Mouse (Mus musculus): ENCODE data around the gene Prkcq. TPM values are rescaled to one million over a fixed set of nuclear protein-coding genes. Genes with fewer than 3 reads are reported as not detected.

The Prkcq gene
- polyA plus RNA-seq, 1 experiment from 2014 or later = 1.2 TPM

- Histone ChIP-seq H3K27me3 (no peaks in the 10 kb centered on the region), H3K4me2 (no peak overlapping the region), H3K27ac (peak overlapping the region; percentile 20; the same call in 1 of the 2 replicates), H3K4me1 (replicated peaks) (no peaks in the 10 kb centered on the region), H3K36me3 (no peaks in the 10 kb centered on the region), H3K9me3 (replicated peaks) (no peaks in the 10 kb centered on the region), H3K4me3 (no peak overlapping the region), H3K9ac (no peak overlapping the region)
- WGBS = 55% methylated on average over 5 of the region's 5 CpGs
- no peak for ATAC-seq (replicated peaks; ENCODE audit: insufficient number of reproducible peaks, insufficient read depth, low FRiP score, low read depth)
These were observed 32.3 kb downstream of the Prkcq start for GRCm38 (mm10) chr2:11204232-11204631.

- Histone ChIP-seq H3K4me3 (no peak overlapping the region), H3K27ac (no peak overlapping the region), H3K4me2 (no peak overlapping the region), H3K9ac (no peak overlapping the region), H3K36me3 (no peaks in the 10 kb centered on the region), H3K4me1 (replicated peaks) (no peaks in the 10 kb centered on the region; the same call in 1 of the 2 replicates), H3K27me3 (no peaks in the 10 kb centered on the region), H3K9me3 (replicated peaks) (no peaks in the 10 kb centered on the region)
- ATAC-seq (replicated peaks; ENCODE audit: insufficient number of reproducible peaks, insufficient read depth, low FRiP score, low read depth) = no peak
- WGBS = 71% methylated on average over 9 of the region's 9 CpGs
These were observed 33.1 kb downstream of the Prkcq start for GRCm38 (mm10) chr2:11204961-11205360.

GRCm38 (mm10) chr2:11205720-11206119 is 33.8 kb downstream of the Prkcq start:
- WGBS = 81% methylated on average over 6 of the region's 6 CpGs
- no peak overlapping the region for H3K4me3 ChIP-seq
- no peak overlapping the region for H3K27ac ChIP-seq
- H3K4me2 ChIP-seq = no peak overlapping the region
- H3K9ac ChIP-seq = no peak overlapping the region
- H3K36me3 ChIP-seq = no peaks in the 10 kb centered on the region
- no peaks in the 10 kb centered on the region for H3K27me3 ChIP-seq
- H3K4me1 ChIP-seq (replicated peaks) = no peaks in the 10 kb centered on the region; the same call in 1 of the 2 replicates
- H3K9me3 ChIP-seq (replicated peaks) = no peaks in the 10 kb centered on the region
- no peak for ATAC-seq (replicated peaks; ENCODE audit: insufficient number of reproducible peaks, insufficient read depth, low FRiP score, low read depth)

GRCm38 (mm10) chr2:11208263-11208662 is 36.4 kb downstream of the Prkcq start:
- Histone ChIP-seq H3K4me3 (no peak overlapping the region), H3K36me3 (no peaks in the 10 kb centered on the region), H3K4me1 (replicated peaks) (no peaks in the 10 kb centered on the region; the same call in 1 of the 2 replicates), H3K27me3 (no peaks in the 10 kb centered on the region), H3K9me3 (replicated peaks) (no peaks in the 10 kb centered on the region), H3K27ac (no peak overlapping the region), H3K9ac (no peak overlapping the region), H3K4me2 (no peak overlapping the region)
- ATAC-seq (replicated peaks; ENCODE audit: insufficient number of reproducible peaks, insufficient read depth, low FRiP score, low read depth) = no peak
- 64% methylated on average over 9 of the region's 9 CpGs for WGBS

- Histone ChIP-seq H3K9me3 (replicated peaks) (no peaks in the 10 kb centered on the region), H3K27ac (no peak overlapping the region), H3K4me1 (replicated peaks) (no peaks in the 10 kb centered on the region; the same call in 1 of the 2 replicates), H3K9ac (no peak overlapping the region), H3K36me3 (no peaks in the 10 kb centered on the region), H3K4me3 (no peak overlapping the region), H3K4me2 (no peak overlapping the region), H3K27me3 (no peaks in the 10 kb centered on the region)
- ATAC-seq (replicated peaks; ENCODE audit: insufficient number of reproducible peaks, insufficient read depth, low FRiP score, low read depth) = no peak
- WGBS = 56% methylated on average over 6 of the region's 6 CpGs
These were observed 37.4 kb downstream of the Prkcq start for GRCm38 (mm10) chr2:11209335-11209734.

GRCm38 (mm10) chr2:11210241-11210916 is 38.5 kb downstream of the Prkcq start:
- H3K27ac ChIP-seq = no peak overlapping the region
- no peaks in the 10 kb centered on the region; the same call in 1 of the 2 replicates for H3K4me1 ChIP-seq (replicated peaks)
- WGBS = 67% methylated on average over 8 of the region's 8 CpGs
- no peaks in the 10 kb centered on the region for H3K36me3 ChIP-seq
- no peak overlapping the region for H3K9ac ChIP-seq
- no peak overlapping the region for H3K4me3 ChIP-seq
- no peak overlapping the region for H3K4me2 ChIP-seq
- ATAC-seq (replicated peaks; ENCODE audit: insufficient number of reproducible peaks, insufficient read depth, low FRiP score, low read depth) = no peak
- H3K9me3 ChIP-seq (replicated peaks) = no peaks in the 10 kb centered on the region
- H3K27me3 ChIP-seq = no peaks in the 10 kb centered on the region

- no peaks in the 10 kb centered on the region for H3K9me3 ChIP-seq (replicated peaks)
- WGBS = 58% methylated on average over 7 of the region's 7 CpGs
- H3K27me3 ChIP-seq = no peaks in the 10 kb centered on the region
- no peaks in the 10 kb centered on the region for H3K36me3 ChIP-seq
- no peaks in the 10 kb centered on the region; the same call in 1 of the 2 replicates for H3K4me1 ChIP-seq (replicated peaks)
- H3K4me2 ChIP-seq = no peak overlapping the region
- H3K27ac ChIP-seq = no peak overlapping the region
- no peak for ATAC-seq (replicated peaks; ENCODE audit: insufficient number of reproducible peaks, insufficient read depth, low FRiP score, low read depth)
- no peak overlapping the region for H3K4me3 ChIP-seq
- no peak overlapping the region for H3K9ac ChIP-seq
These were observed 40.2 kb downstream of the Prkcq start for GRCm38 (mm10) chr2:11211961-11212562.

- Histone ChIP-seq H3K9ac (no peak overlapping the region), H3K9me3 (replicated peaks) (no peaks in the 10 kb centered on the region), H3K4me2 (no peak overlapping the region), H3K4me1 (replicated peaks) (no peaks in the 10 kb centered on the region), H3K27ac (no peak overlapping the region), H3K36me3 (no peaks in the 10 kb centered on the region), H3K4me3 (no peak overlapping the region), H3K27me3 (no peaks in the 10 kb centered on the region)
- WGBS = 64% methylated on average over 4 of the region's 4 CpGs
- no peak for ATAC-seq (replicated peaks; ENCODE audit: insufficient number of reproducible peaks, insufficient read depth, low FRiP score, low read depth)
These were observed 44.5 kb downstream of the Prkcq start for GRCm38 (mm10) chr2:11216421-11216820.

- Histone ChIP-seq H3K27ac (no peak overlapping the region), H3K4me3 (no peak overlapping the region), H3K9ac (no peak overlapping the region), H3K4me2 (no peak overlapping the region), H3K4me1 (replicated peaks) (no peaks in the 10 kb centered on the region), H3K9me3 (replicated peaks) (no peaks in the 10 kb centered on the region), H3K36me3 (no peaks in the 10 kb centered on the region), H3K27me3 (no peaks in the 10 kb centered on the region)
- 65% methylated on average over 5 of the region's 5 CpGs for WGBS
- no peak for ATAC-seq (replicated peaks; ENCODE audit: insufficient number of reproducible peaks, insufficient read depth, low FRiP score, low read depth)
These were observed 44.9 kb downstream of the Prkcq start for GRCm38 (mm10) chr2:11216847-11217246.

- no peak for ATAC-seq (replicated peaks; ENCODE audit: insufficient number of reproducible peaks, insufficient read depth, low FRiP score, low read depth)
- Histone ChIP-seq H3K36me3 (no peaks in the 10 kb centered on the region), H3K27me3 (no peaks in the 10 kb centered on the region), H3K27ac (no peak overlapping the region), H3K9ac (no peak overlapping the region), H3K4me1 (replicated peaks) (no peaks in the 10 kb centered on the region), H3K4me3 (no peak overlapping the region), H3K9me3 (replicated peaks) (no peaks in the 10 kb centered on the region), H3K4me2 (no peak overlapping the region)
- WGBS = 60% methylated on average over 5 of the region's 5 CpGs
These were observed 46.2 kb downstream of the Prkcq start for GRCm38 (mm10) chr2:11218122-11218521.

- H3K27me3 ChIP-seq = no peaks in the 10 kb centered on the region
- H3K9ac ChIP-seq = no peak overlapping the region
- H3K4me2 ChIP-seq = no peak overlapping the region
- H3K4me3 ChIP-seq = no peak overlapping the region
- no peak for ATAC-seq (replicated peaks; ENCODE audit: insufficient number of reproducible peaks, insufficient read depth, low FRiP score, low read depth)
- H3K36me3 ChIP-seq = no peaks in the 10 kb centered on the region
- no peaks in the 10 kb centered on the region for H3K4me1 ChIP-seq (replicated peaks)
- no peaks in the 10 kb centered on the region for H3K9me3 ChIP-seq (replicated peaks)
- H3K27ac ChIP-seq = no peak overlapping the region
- WGBS = 92% methylated on average over 2 of the region's 2 CpGs
These were observed 47.4 kb downstream of the Prkcq start for GRCm38 (mm10) chr2:11219262-11219661.
